Mouse (Mus musculus): Measurements from ENCODE around the gene Rpl36.

The Rpl36 gene

GRCm38 (mm10) chr17:56654771-56655170 lies 41.6 kb downstream of the Rpl36 start:
- no peak for DNase-seq

GRCm38 (mm10) chr17:56655311-56655710 lies 42.1 kb downstream of the Rpl36 start:
- no peak for DNase-seq

GRCm38 (mm10) chr17:56656171-56656570 lies 43.0 kb downstream of the Rpl36 start:
- DNase-seq = no peak

GRCm38 (mm10) chr17:56663659-56664058 lies 50.4 kb downstream of the Rpl36 start:
- no peak for DNase-seq

Measured in cerebellum, postnatal 10 days (tissue).